Mouse (Mus musculus): ENCODE measurements around the gene Cd99l2.

DNA sequence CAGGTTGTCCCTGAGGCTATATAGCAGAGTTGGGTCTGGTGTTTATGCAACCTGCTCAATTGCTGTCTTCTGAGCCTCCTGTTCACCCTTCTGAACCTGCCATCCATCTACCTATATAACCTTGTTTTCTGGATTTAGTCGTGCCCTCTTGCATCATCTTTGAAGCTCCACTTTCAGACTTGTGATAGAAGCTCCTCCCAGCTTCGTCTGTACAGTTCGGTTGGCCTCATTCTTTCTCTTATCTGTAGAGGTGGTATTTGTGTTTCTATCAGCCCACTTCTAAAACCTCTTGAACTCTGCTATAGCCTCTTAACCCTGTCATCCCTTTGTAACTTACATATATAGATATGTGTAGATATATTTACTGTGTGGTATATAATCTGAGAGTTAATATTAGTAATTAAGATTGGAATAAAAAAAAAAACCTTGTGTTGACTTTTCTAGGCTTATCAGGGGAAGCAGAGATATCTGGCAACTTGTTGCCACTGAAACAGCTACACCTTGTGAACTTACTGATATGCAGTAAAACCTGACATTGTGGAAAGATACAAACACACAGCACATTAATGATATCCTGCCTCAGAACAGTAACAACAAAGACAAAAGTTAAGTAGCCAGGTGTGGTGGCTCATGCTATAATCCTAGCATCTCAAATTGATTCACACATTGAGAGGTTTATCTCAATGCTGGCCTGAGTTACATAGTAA is 33.1 kb upstream of the Cd99l2 start:
- TF ChIP-seq GATA1 (IDR thresholded peaks at IDR 0.05; ENCODE audit: low read length) = no peak
- TF ChIP-seq TAL1 (IDR thresholded peaks at IDR 0.05; ENCODE audit: low read length) = no peak

Data from erythroblast, embryonic 14.5 days (primary cell).